Mouse (Mus musculus) cerebellum, adult 9-11 months (tissue): ENCODE measurements around the gene Nudt3.

Experiments
- DNase-seq: peaks from one replicate; pipeline ENCODE4 v3.0.0; 2022

Gene Nudt3

DNA sequence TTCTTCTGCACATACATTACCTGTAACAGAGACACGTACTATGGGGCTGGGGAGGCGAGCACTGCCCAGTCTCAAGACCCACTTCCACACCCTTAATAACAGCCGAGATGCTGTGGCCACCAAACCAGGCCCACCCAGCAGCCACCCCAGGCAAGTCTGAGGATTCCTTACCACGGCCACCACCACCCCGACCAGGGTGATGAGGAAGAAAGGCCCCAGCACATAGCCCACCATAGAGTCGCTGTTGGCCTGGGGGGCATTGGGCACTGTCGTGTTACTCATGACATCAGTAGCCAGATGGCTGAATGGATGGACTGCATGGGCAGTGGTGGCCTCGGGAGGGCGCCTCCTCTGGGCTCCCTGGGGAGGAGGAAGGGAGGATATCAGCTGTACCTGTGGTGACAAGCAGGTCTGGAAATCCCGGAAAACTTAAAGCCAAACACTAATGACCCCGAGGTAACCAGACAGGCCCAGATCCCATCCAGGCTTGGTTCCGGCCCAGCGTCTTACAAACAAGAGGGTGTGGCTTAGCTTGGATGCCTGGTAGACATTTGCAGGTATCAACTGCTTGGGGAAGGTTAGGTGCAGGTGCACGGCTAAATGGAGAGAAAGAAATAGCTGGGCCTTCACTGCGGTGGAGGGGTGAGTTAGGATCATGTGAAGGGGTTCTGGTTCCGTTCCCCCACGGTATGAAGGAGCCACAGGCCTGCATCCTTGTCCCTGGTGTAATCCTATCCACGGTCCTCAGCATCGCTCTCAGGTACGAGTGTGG is 58.7 kb downstream of the Nudt3 start:
- peak; percentile 79 for DNase-seq

- peak; percentile 79 for DNase-seq
These were observed 59.5 kb downstream of the Nudt3 start for GRCm38 (mm10) chr17:27563771-27564244.

DNA sequence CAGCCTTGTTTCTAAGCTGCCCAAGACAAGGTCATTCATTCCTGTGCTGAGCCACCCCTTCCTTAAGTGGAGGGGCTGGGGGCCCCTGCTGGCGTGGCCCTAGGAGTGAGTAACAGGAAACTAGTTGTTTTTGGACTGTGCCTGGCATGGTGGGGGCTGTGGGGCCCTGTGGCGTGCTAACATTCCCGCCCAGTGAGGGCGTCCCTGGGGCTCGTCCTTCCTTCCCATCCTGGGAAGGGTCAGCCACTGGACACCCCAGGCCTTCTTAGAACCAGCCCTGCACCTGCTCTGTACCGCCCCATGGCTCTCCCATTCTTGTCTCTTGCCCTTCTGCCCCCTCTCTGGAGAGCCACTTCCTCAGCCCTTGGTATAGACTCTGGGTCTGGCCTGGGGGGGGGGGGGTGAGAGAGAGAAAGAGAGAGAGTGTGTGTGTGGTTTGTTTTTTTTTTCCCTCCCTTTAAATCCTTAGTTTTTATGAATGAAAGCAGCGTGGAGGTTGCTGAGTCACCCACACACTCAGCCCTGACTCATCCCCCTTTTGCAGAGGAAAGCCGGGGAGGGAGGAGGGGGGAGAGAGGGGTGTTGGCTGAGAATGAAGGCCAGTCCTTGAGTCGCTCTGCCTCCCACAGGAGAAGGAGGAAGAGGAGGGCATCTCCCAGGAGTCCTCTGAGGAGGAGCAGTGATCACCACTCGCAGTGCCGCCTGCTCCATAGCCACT is 61.3 kb downstream of the Nudt3 start:
- DNase-seq: peak; percentile 64

GRCm38 (mm10) chr17:27560926-27561480 is 62.3 kb downstream of the Nudt3 start:
- peak; percentile 35 for DNase-seq

DNA sequence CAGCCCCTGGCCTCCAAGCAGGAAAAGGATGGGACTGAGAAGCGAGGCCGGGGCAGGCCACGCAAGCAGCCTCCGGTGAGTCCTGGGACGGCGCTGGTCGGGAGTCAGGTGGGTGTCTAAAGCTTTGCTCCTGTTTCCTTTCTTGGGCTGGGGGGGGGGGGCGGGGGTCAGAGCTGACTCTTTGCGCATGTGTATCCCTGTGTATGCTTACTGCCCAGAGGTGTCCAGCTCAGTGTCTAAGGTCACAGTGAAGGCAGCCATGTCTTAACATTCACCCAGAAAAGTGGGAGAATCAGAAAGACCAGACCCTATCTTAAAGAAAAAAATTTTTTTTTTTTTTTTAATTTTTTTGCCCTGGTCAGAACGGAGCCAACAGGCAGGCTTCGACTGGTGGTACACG is 63.7 kb downstream of the Nudt3 start:
- peak; percentile 34 for DNase-seq

DNA sequence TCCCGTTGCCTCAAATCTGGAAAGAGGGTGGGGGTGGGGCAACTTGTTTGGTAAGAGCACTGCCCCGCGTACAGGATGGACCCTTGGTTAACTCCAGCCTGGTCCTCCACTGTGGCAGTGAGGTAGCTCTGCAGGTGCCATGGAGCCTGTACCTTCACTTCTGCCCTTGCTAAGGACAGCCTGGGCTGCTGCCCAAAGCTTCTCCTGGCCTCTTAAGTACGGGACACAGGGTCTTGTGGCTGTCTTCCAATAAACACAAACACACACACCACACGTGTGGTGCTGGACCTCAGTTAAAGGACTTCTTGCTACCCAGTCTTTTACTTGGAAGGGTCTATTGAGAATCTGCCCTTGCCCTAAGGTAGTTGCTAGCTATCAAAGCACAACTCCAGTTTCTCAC is 64.5 kb downstream of the Nudt3 start:
- peak; percentile 61 for DNase-seq

DNA sequence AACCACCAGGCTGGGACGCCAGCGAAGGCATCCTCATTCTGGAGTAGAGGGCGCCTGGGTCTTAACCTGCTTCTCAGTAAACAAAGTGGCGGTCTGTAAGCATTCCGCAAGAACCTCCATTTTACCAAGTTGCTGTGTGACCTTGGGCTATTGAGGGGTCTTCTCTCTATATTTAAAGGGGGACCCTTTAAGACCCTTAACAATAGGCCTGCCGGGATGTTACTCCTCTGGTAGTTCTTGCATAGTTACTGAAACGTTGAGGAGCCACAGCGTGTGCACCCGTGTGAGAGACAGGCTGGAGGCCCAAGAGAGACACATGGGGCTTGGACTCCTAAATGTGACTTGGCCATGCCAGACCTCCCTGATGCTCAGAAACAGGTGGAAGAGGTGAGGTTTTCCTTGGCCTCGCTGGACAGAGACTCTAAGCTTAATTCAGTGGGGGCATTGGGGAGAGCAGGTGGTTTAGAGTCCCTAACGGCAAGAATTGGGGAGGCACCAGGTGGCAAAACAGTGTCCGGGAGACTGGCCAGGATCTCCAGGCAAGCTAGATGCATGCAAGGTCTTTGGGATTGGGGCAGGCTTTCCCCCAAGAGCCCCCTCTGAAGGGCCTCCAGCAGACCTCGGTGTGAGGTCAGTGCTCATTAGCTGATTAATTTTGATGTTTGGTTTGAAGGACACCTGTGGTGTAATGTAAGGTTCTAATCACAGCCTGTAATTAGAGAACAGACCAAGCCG is 65.2 kb downstream of the Nudt3 start:
- peak; percentile 84 for DNase-seq

DNA sequence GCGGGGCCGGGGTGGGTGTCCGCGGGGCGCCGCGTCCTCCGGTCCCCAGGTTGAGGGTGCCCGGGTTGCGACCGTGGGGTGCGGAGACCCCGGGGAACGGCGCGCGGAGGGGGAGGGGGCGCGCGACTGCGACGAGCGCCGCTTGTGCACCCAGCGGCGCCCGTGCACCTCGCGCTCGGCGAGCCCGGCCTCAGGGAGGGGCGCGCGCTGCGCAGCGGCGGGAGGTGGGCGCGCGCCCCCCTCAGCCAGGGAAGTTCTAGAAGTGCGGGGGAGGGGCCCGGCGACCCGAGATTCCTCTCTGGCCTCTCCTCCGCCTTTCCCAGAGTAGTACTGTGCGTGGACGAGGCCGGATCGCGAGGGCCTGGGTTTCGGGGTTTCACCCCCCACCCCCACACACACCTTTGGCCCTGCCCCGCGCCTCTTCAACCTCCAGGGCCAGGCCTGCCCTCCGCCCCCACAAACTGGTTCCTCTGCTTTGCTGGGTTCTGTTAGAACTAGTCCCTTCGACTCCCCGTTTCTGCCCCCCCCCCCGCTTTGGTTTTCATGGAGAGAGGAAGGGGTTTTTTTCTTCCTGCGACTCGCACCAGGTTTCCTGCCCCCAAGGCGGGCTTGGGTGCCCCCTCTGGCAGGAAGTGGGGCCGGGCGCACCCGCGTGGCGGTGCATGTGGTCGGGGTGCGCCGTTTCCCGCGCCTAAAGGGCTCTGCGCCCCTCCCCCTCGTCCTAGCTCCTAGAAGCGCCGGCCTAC is 65.9 kb downstream of the Nudt3 start:
- peak; percentile 75 for DNase-seq

DNA sequence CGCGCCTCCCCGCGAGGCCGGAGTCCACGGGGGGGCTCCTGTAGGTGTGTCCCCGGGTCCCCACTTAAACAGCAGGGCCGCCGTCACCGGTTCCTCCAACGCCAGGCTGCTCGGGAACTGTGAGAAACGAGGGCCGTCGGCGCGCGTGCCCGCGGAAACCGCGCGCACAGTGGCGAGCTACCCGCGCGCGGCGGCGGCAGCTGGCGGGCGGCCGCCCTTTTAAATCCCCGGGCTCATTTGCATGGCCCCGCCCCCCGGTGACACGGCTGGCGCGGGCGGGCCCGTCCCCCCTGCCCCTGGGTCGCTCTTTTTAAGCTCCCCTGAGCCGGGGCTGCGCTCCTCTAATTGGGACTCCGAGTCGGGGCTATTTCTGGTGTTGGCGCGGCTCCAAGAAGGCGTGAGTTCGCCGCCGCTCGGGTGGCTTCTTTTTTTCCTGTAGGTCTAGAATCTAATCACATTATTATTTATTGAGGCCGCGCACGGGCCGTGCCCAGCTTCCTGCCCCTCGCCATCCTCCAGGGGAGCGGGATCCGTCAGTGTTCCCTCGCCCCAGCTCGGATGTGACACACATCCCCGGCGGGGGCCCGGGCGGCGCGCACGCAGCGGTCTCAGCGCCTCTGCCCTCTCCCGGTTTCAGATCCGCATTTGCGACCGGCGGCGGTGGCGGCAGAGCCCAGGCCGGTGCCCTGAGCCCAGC is 66.8 kb downstream of the Nudt3 start, which contains the start of gene Hmga1:
Gene Hmga1, plus strand, starts transcription at position 183 of the 697 bp plus-strand sequence.
- peak; percentile 90 for DNase-seq

- peak; percentile 79 for DNase-seq
These were observed 67.7 kb downstream of the Nudt3 start for GRCm38 (mm10) chr17:27555512-27556172.

DNA sequence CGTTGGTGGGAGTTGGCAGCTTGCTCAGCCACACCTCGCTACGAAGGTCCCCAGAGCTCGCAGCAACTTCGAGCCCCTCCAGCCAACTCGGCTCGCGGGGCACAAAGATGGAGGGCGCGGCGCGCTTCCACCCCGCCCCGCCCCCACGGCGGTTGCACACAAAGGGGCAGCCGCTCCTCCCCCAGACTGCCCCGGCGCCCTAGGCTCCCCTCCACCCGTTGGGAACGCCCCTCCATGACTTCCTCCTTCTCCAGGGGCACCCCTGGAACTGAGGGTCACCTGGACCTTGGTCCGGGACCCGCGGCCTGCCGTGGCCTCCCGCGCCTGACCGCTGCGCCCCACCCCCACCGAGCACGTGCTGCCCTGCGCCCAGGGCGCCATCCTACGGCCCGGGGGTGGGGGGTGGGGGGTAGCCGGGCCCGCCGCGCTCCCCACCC is 68.2 kb downstream of the Nudt3 start:
- DNase-seq: peak; percentile 76

GRCm38 (mm10) chr17:27554062-27554960 is 69.0 kb downstream of the Nudt3 start:
- DNase-seq: peak; percentile 31

DNA sequence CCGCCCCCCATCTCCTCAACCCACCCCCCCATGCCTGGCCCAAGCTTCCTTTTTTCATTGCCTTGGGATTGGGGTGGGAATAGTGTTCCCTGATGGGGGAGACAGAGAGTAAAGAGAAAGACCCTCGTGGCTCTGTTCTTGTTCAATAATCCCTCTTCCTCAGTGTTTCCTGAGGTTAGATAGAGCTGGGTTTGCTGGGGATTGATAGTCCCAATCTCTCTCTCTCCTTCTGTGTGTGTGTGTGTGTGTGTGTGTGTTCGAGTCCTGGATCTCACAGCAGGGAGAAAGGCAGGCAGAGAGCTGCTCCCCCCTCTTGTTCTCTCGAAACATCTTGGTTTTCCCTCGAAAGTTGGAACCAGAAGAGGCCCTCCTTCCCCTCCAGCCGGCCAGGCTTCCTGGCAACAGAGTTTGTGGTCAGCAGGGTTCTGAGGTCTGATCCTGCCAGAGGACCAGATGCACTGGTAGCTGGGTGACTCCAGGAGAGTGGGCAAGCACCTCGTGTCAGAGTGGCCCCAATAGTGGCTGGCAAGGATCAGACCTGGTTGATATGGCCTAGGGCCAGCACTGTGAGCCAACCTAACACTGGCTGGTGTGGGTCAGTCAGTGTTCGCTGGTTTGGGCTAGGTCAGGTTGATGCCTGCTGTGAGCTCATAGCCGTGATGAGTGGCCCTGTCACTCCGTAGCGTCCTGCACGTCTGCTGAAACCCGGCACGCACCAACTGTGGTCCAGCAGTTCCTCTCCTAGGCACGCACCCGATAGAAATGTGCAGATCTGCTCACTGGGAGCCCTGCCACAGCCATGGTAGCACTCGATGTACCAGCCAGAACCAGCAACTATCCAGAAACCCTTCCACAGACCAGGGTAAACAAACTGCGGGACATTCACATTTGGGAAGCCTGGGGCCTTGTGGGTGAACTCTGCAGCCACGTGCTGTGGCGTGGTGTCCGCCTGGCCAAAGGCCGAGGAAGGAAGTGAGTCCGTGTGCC is 70.8 kb downstream of the Nudt3 start:
- DNase-seq: peak; percentile 70

- peak; percentile 23 for DNase-seq
These were observed 71.8 kb downstream of the Nudt3 start for GRCm38 (mm10) chr17:27551393-27551940.

GRCm38 (mm10) chr17:27549234-27549633 is 74.1 kb downstream of the Nudt3 start:
- DNase-seq: peak; percentile 50

DNA sequence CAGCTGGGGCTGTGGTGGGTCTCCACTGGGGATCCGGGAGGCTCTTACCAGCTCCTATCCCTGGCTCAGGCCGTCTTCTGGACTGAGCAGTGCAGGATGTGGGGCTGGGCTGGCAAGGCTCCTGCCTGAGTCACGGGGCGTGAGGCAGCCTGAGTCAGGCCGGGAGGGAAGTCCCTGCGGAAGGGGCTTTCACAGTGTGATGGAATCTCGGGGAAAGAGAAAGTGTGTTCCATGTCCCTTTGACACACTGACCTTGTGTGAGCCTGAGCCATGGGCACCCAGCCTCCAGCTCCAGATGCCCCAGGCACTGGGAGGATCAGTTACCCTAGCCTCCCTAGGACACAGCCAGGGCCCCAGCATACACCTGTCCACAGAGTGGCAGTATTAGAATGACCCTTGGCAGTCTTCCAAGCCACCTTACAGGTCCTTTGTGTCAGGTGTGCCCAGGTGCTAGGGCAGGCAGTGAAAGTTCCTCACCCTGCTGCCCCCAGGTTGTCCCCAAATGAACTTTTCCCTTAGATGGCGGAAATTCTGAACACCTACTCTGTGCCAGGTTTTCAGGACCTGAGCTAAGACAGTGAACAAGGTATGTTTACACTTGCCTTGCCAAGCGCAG is 75.9 kb downstream of the Nudt3 start:
- no peak for DNase-seq

- DNase-seq: no peak
These were observed 76.7 kb downstream of the Nudt3 start for GRCm38 (mm10) chr17:27546574-27547085.

DNA sequence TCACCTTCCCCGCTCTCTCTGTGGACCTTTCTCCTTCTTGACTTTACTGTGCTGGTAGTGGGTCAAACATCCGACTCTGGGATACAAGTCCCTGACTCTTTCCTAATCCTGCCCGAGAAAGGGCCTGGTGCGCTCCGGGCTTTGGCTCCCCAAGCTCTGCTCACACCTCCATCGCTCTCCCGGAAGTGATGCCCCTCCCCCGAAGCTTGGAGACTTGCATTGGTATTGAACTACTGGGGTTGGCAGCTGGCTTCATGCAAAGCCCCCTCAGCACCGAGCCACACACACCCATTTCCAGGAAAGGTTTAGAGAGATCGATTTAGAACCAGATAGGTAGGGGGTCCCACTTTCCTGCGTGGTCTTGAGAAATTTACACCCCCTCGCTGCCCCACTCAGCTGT is 77.3 kb downstream of the Nudt3 start:
- no peak for DNase-seq
